Mouse (Mus musculus): ENCODE data around the gene 4930579F01Rik. TPM values are rescaled to one million over a fixed set of nuclear protein-coding genes. Genes with fewer than 3 reads are reported as not detected.

4930579F01Rik gene
- total and polyA plus RNA-seq, 2 experiments from 2014 or later, result not detected

- Histone ChIP-seq H3K27me3 (ENCODE audit: control insufficient read depth, insufficient read depth, low read length) (no peaks in the 10 kb centered on the region), H3K9ac (replicated peaks; ENCODE audit: low read depth, low read length) (no peak overlapping the region), H3K4me1 (ENCODE audit: control insufficient read depth, insufficient read depth) (no peaks in the 10 kb centered on the region), H3K4me2 (ENCODE audit: low read depth, low read length) (no peak overlapping the region), H3K27ac (ENCODE audit: low read depth) (no peak overlapping the region), H3K36me3 (replicated peaks; ENCODE audit: control insufficient read depth, insufficient read depth, low read length) (no peaks in the 10 kb centered on the region), H3K9me3 (replicated peaks; ENCODE audit: control insufficient read depth, low read length) (no peaks in the 10 kb centered on the region), H3K4me3 (ENCODE audit: low read depth, low read length) (no peak overlapping the region)
- ATAC-seq (ENCODE audit: insufficient read depth, low read depth) (no peak), DNase-seq (ENCODE audit: low spot score) (no peak)
- WGBS, result 76% methylated on average over 7 of the region's 7 CpGs
- TF ChIP-seq CTCF (IDR thresholded peaks at IDR 0.05; ENCODE audit: low read depth) (no peak), EP300 (IDR thresholded peaks at IDR 0.05; ENCODE audit: low read depth) (no peak)
Observed at GRCm38 (mm10) chr3:138198722-138199068, 5.1 kb upstream of the 4930579F01Rik start.

DNA sequence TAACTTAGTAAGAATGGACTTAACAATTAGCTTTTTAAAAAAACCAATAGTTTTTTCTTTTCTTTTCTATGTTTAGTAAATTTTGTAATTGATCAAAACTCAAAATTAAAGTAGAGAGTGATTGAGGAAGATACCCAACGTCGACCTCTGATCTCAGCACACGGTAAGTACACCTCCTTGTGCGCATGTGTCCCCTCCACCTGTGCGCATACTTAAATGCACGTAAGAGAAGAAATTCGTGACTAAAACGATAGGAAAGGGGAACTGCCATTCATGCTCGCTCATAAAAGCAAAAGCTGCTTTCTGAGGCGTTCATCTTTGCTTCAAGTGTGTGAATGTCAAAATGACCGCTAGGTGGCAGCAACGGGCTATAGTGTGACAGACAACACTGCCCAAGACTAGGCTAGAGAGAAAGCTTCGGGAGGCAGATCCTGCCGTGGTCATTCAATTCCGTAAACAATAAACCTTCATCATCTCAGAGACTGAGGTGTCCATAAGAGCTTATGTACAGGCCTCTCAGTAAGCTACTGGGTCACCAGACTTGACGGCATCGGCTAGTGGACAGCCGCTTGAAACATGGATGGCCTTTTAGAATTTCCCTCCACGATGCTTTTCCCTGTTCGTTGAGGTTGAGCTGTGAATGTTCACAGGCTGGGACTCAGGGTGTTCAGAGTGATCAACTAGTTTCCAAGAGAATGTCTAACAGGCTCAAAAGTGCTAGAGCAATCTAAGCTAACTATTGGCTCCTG lies 4.5 kb upstream of the 4930579F01Rik start:
- Histone ChIP-seq H3K9ac (replicated peaks; ENCODE audit: low read depth, low read length) (no peak overlapping the region), H3K27ac (ENCODE audit: low read depth) (no peak overlapping the region), H3K9me3 (replicated peaks; ENCODE audit: control insufficient read depth, low read length) (no peaks in the 10 kb centered on the region), H3K4me2 (ENCODE audit: low read depth, low read length) (peak overlapping the region; percentile 41), H3K36me3 (replicated peaks; ENCODE audit: control insufficient read depth, insufficient read depth, low read length) (no peaks in the 10 kb centered on the region), H3K27me3 (ENCODE audit: control insufficient read depth, insufficient read depth, low read length) (no peaks in the 10 kb centered on the region), H3K4me1 (ENCODE audit: control insufficient read depth, insufficient read depth) (no peaks in the 10 kb centered on the region), H3K4me3 (ENCODE audit: low read depth, low read length) (0 out of 2 replicates have a peak overlapping the region, but pooled peaks have one; percentile 7)
- TF ChIP-seq CTCF (IDR thresholded peaks at IDR 0.05; ENCODE audit: low read depth), result peak; percentile 93
- no peak for TF ChIP-seq EP300 (IDR thresholded peaks at IDR 0.05; ENCODE audit: low read depth)
- 26% methylated on average over 20 of the region's 20 CpGs for WGBS
- ATAC-seq (ENCODE audit: insufficient read depth, low read depth), result peak; percentile 77
- DNase-seq (ENCODE audit: low spot score), result peak; percentile 78

DNA sequence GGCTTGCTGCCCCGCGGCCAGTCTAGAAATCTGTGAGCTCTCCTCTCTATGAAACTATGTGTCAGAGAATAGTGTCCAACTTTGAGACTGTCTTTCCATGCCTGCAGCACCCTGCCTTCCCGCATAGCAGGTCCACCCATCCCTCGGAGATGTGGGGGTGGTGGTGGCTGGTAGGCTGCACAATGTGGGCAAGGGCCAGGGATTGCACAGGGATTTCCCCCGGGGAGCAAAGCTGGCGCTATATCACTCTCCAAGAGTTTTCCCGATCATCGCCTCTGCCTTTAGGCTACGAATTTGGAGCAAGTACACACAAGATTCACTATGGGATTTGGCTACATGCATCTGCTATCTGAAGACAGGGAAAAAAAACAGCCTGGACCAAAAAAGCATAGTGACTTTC lies 3.9 kb upstream of the 4930579F01Rik start:
- Histone ChIP-seq H3K36me3 (replicated peaks; ENCODE audit: control insufficient read depth, insufficient read depth, low read length) (no peaks in the 10 kb centered on the region), H3K27ac (ENCODE audit: low read depth) (no peak overlapping the region), H3K4me1 (ENCODE audit: control insufficient read depth, insufficient read depth) (no peaks in the 10 kb centered on the region), H3K4me3 (ENCODE audit: low read depth, low read length) (no peak overlapping the region), H3K9ac (replicated peaks; ENCODE audit: low read depth, low read length) (no peak overlapping the region), H3K4me2 (ENCODE audit: low read depth, low read length) (peak overlapping the region; percentile 41; the same call in 1 of the 2 replicates), H3K27me3 (ENCODE audit: control insufficient read depth, insufficient read depth, low read length) (no peaks in the 10 kb centered on the region), H3K9me3 (replicated peaks; ENCODE audit: control insufficient read depth, low read length) (no peaks in the 10 kb centered on the region)
- WGBS, result 49% methylated on average over 9 of the region's 9 CpGs
- DNase-seq (ENCODE audit: low spot score) (no peak), ATAC-seq (ENCODE audit: insufficient read depth, low read depth) (no peak)
- no peak for TF ChIP-seq EP300 (IDR thresholded peaks at IDR 0.05; ENCODE audit: low read depth)
- no peak for TF ChIP-seq CTCF (IDR thresholded peaks at IDR 0.05; ENCODE audit: low read depth)

DNA sequence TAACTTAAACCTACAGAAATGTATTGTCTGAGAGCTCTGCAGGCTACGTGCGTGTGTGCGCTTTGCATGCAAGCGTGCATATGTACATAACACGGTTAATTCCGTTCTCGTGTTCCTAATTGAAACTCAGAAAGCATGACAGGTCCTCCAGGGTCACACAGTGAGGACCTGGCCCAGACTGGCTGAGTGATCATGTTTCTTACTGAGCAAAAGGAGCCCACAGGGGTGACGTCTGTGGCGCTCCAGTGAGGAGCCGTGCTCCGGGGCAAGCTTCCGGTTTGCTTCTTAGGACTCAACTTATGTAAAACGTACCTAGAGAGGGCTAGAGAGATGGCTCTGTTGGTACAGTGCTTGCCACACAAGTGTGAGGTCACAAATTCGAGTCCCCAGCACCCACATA lies 3.5 kb upstream of the 4930579F01Rik start:
- H3K27ac ChIP-seq (ENCODE audit: low read depth), result no peak overlapping the region
- no peak for TF ChIP-seq EP300 (IDR thresholded peaks at IDR 0.05; ENCODE audit: low read depth)
- no peak for TF ChIP-seq CTCF (IDR thresholded peaks at IDR 0.05; ENCODE audit: low read depth)
- no peak overlapping the region for H3K4me3 ChIP-seq (ENCODE audit: low read depth, low read length)
- H3K4me1 ChIP-seq (ENCODE audit: control insufficient read depth, insufficient read depth), result no peaks in the 10 kb centered on the region
- DNase-seq (ENCODE audit: low spot score), result no peak
- WGBS, result 80% methylated on average over 14 of the region's 14 CpGs
- H3K4me2 ChIP-seq (ENCODE audit: low read depth, low read length), result no peak overlapping the region
- H3K36me3 ChIP-seq (replicated peaks; ENCODE audit: control insufficient read depth, insufficient read depth, low read length), result no peaks in the 10 kb centered on the region
- no peaks in the 10 kb centered on the region for H3K9me3 ChIP-seq (replicated peaks; ENCODE audit: control insufficient read depth, low read length)
- no peak for ATAC-seq (ENCODE audit: insufficient read depth, low read depth)
- no peak overlapping the region for H3K9ac ChIP-seq (replicated peaks; ENCODE audit: low read depth, low read length)
- H3K27me3 ChIP-seq (ENCODE audit: control insufficient read depth, insufficient read depth, low read length), result no peaks in the 10 kb centered on the region

- Histone ChIP-seq H3K27me3 (ENCODE audit: control insufficient read depth, insufficient read depth, low read length) (no peaks in the 10 kb centered on the region), H3K9me3 (replicated peaks; ENCODE audit: control insufficient read depth, low read length) (no peaks in the 10 kb centered on the region), H3K27ac (ENCODE audit: low read depth) (no peak overlapping the region), H3K4me3 (ENCODE audit: low read depth, low read length) (no peak overlapping the region), H3K4me2 (ENCODE audit: low read depth, low read length) (no peak overlapping the region), H3K36me3 (replicated peaks; ENCODE audit: control insufficient read depth, insufficient read depth, low read length) (no peaks in the 10 kb centered on the region), H3K9ac (replicated peaks; ENCODE audit: low read depth, low read length) (no peak overlapping the region), H3K4me1 (ENCODE audit: control insufficient read depth, insufficient read depth) (no peaks in the 10 kb centered on the region)
- 59% methylated on average over 7 of the region's 7 CpGs for WGBS
- TF ChIP-seq CTCF (IDR thresholded peaks at IDR 0.05; ENCODE audit: low read depth) (no peak), EP300 (IDR thresholded peaks at IDR 0.05; ENCODE audit: low read depth) (no peak)
- ATAC-seq (ENCODE audit: insufficient read depth, low read depth), result no peak
- no peak for DNase-seq (ENCODE audit: low spot score)
Observed at GRCm38 (mm10) chr3:138192260-138192659, 1.4 kb downstream of the 4930579F01Rik start.
